Mouse (Mus musculus): ENCODE measurements at regions not wholly inside any gene's neighbourhood (a gene's known extent, or its start where the extent isn't known, plus 50 kb on each side); places are given as distances from the start of the nearest gene placed in this dataset.

GRCm38 (mm10) chr17:9905501-9906462 lies 236.3 kb upstream of the Pabpc6 start:
- no peak for DNase-seq

GRCm38 (mm10) chr17:9904525-9904991 lies 235.0 kb upstream of the Pabpc6 start:
- DNase-seq: no peak

- DNase-seq: no peak
Measured at GRCm38 (mm10) chr17:9903313-9903712, 233.8 kb upstream of the Pabpc6 start.

- DNase-seq: no peak
Measured at GRCm38 (mm10) chr17:9896964-9897363, 227.4 kb upstream of the Pabpc6 start.

GRCm38 (mm10) chr17:9895686-9896082 lies 226.2 kb upstream of the Pabpc6 start:
- DNase-seq: no peak

GRCm38 (mm10) chr17:9894828-9895685 lies 225.5 kb upstream of the Pabpc6 start:
- no peak for DNase-seq

GRCm38 (mm10) chr17:9893966-9894365 lies 224.4 kb upstream of the Pabpc6 start:
- peak; percentile 10 to 19 for DNase-seq

- DNase-seq: no peak
Measured at GRCm38 (mm10) chr17:9892776-9893175, 223.3 kb upstream of the Pabpc6 start.

GRCm38 (mm10) chr17:9892141-9892540 lies 222.6 kb upstream of the Pabpc6 start:
- DNase-seq: no peak

GRCm38 (mm10) chr17:9888494-9888893 lies 219.0 kb upstream of the Pabpc6 start:
- no peak for DNase-seq

- DNase-seq: no peak
Measured at GRCm38 (mm10) chr17:9885110-9885509, 215.6 kb upstream of the Pabpc6 start.

GRCm38 (mm10) chr17:9882639-9883226 lies 213.2 kb upstream of the Pabpc6 start:
- DNase-seq: no peak

GRCm38 (mm10) chr17:9879556-9880206 lies 210.2 kb upstream of the Pabpc6 start:
- no peak for DNase-seq

GRCm38 (mm10) chr17:9873695-9874094 lies 204.2 kb upstream of the Pabpc6 start:
- no peak for DNase-seq

- DNase-seq: no peak
Measured at GRCm38 (mm10) chr17:9870237-9870636, 200.7 kb upstream of the Pabpc6 start.

- DNase-seq: no peak
Measured at GRCm38 (mm10) chr17:9868747-9869281, 199.3 kb upstream of the Pabpc6 start.

- no peak for DNase-seq
Measured at GRCm38 (mm10) chr17:9864254-9864653, 194.7 kb upstream of the Pabpc6 start.

GRCm38 (mm10) chr17:9861923-9862854 lies 192.7 kb upstream of the Pabpc6 start:
- DNase-seq: no peak

- DNase-seq: no peak
Measured at GRCm38 (mm10) chr17:9861346-9861745, 191.8 kb upstream of the Pabpc6 start.

GRCm38 (mm10) chr17:9848559-9849357 lies 179.2 kb upstream of the Pabpc6 start:
- DNase-seq: no peak
